Mouse (Mus musculus) embryonic fibroblast, embryonic 13.5 days (primary cell): Measurements from ENCODE around the gene Tex29.

Source experiments
- CTCF ChIP-seq: IDR thresholded peaks from 2 replicates; pipeline ENCODE4 v1.5.1; 2011; ENCODE audit warnings: mild to moderate bottlenecking, control low read depth, low read length, moderate library complexity, borderline replicate concordance; ENCODE audit not compliant: insufficient read depth
- POLR2A ChIP-seq: IDR thresholded peaks from 2 replicates; pipeline ENCODE4 v1.6.1; 2011; ENCODE audit warnings: low read depth, mild to moderate bottlenecking, control low read depth, low read length, moderate library complexity

DNA sequence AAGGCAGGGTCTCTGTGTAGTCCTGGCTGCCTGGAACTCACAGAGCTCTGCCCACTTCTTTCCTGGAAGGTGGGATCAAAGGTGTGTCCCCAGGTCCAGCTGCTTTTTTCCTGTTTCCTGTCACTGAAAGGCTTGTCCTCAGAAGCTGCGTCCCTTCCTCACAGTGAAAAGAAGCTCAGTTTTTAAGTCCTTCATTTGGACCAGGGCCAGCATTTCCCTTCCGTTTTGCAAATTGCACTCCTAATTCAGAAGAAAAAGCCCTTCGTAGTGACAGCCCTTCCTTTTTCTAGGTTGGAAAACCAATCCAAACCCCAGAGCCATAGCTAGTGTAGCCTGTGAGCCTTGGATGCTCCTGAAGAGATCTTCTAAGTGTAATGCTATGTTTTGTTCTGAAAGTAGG, 13.0 kb upstream of the Tex29 start:
- TF ChIP-seq POLR2A (no peak), CTCF (no peak)
